Mouse (Mus musculus): ENCODE results near the gene Aox1. TPM values are rescaled to one million over a fixed set of nuclear protein-coding genes. Genes with fewer than 3 reads are reported as not detected.

The Aox1 gene
- polyA plus RNA-seq, 1 experiment from 2014 or later = 1.8 TPM

GRCm38 (mm10) chr1:58079689-58080088 lies 50.0 kb downstream of the Aox1 start:
- H3K4me2 ChIP-seq (replicated peaks; ENCODE audit: low read depth, low read length) = no peak overlapping the region
- no peak overlapping the region for H3K4me3 ChIP-seq (ENCODE audit: low read depth, low read length)
- no peak overlapping the region for H3K27ac ChIP-seq (ENCODE audit: low read length)
- no peak for TF ChIP-seq EP300 (IDR thresholded peaks at IDR 0.05)
- TF ChIP-seq CTCF (IDR thresholded peaks at IDR 0.05) = peak; percentile 46
- H3K4me1 ChIP-seq (ENCODE audit: insufficient read depth, low read depth, low read length) = no peaks in the 10 kb centered on the region
- no peak overlapping the region for H3K9ac ChIP-seq (replicated peaks; ENCODE audit: low read depth)
- no peaks in the 10 kb centered on the region for H3K27me3 ChIP-seq (replicated peaks; ENCODE audit: insufficient read depth, low read length)
- no peaks in the 10 kb centered on the region for H3K36me3 ChIP-seq (ENCODE audit: insufficient read depth, low read length)
- WGBS = 87% methylated on average over 5 of the region's 5 CpGs
- no peaks in the 10 kb centered on the region for H3K9me3 ChIP-seq (ENCODE audit: low read length)
- DNase-seq (ENCODE audit: low spot score) (no peak), ATAC-seq (no peak)

DNA sequence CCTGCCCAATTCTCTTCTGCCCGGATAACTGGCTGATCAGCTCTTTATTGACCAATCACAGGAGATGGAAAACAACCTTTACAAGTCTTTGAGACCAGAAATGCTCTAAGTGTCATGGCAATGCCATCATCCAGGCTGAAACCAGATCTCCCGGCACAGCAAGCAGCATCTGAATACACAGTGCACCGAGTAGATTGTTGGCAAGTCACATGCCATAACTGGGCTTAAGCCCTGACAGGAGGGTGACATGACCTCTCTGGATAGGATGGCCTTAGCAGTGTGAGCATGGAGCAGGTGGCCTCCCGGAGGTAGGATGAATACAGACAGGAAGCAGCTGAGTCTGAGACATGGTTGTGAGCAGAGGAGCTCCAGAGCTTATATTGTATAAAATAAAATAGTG lies 50.7 kb downstream of the Aox1 start:
- H3K4me1 ChIP-seq (ENCODE audit: insufficient read depth, low read depth, low read length) = no peaks in the 10 kb centered on the region
- no peak overlapping the region for H3K9ac ChIP-seq (replicated peaks; ENCODE audit: low read depth)
- ATAC-seq = no peak
- no peak for TF ChIP-seq EP300 (IDR thresholded peaks at IDR 0.05)
- TF ChIP-seq CTCF (IDR thresholded peaks at IDR 0.05) = no peak
- H3K27me3 ChIP-seq (replicated peaks; ENCODE audit: insufficient read depth, low read length) = no peaks in the 10 kb centered on the region
- no peaks in the 10 kb centered on the region for H3K36me3 ChIP-seq (ENCODE audit: insufficient read depth, low read length)
- no peaks in the 10 kb centered on the region for H3K9me3 ChIP-seq (ENCODE audit: low read length)
- H3K4me3 ChIP-seq (ENCODE audit: low read depth, low read length) = no peak overlapping the region
- 86% methylated on average over 4 of the region's 4 CpGs for WGBS
- H3K4me2 ChIP-seq (replicated peaks; ENCODE audit: low read depth, low read length) = no peak overlapping the region
- no peak for DNase-seq (ENCODE audit: low spot score)
- no peak overlapping the region for H3K27ac ChIP-seq (ENCODE audit: low read length)

- H3K9ac ChIP-seq (replicated peaks; ENCODE audit: low read depth) = no peak overlapping the region
- DNase-seq (ENCODE audit: low spot score) (peak; percentile 23), ATAC-seq (peak; percentile 26; the same call in 1 of the 2 replicates)
- no peaks in the 10 kb centered on the region for H3K36me3 ChIP-seq (ENCODE audit: insufficient read depth, low read length)
- H3K27ac ChIP-seq (ENCODE audit: low read length) = no peak overlapping the region
- H3K9me3 ChIP-seq (ENCODE audit: low read length) = no peaks in the 10 kb centered on the region
- no peaks in the 10 kb centered on the region for H3K27me3 ChIP-seq (replicated peaks; ENCODE audit: insufficient read depth, low read length)
- TF ChIP-seq EP300 (IDR thresholded peaks at IDR 0.05) = no peak
- no peak for TF ChIP-seq CTCF (IDR thresholded peaks at IDR 0.05)
- H3K4me1 ChIP-seq (ENCODE audit: insufficient read depth, low read depth, low read length) = no peaks in the 10 kb centered on the region
- 48% methylated on average over 5 of the region's 5 CpGs for WGBS
- no peak overlapping the region for H3K4me3 ChIP-seq (ENCODE audit: low read depth, low read length)
- H3K4me2 ChIP-seq (replicated peaks; ENCODE audit: low read depth, low read length) = no peak overlapping the region
These were observed 51.6 kb downstream of the Aox1 start for GRCm38 (mm10) chr1:58081356-58081755.

GRCm38 (mm10) chr1:58089316-58089715 lies 59.6 kb downstream of the Aox1 start:
- Histone ChIP-seq H3K27me3 (replicated peaks; ENCODE audit: insufficient read depth, low read length) (no peaks in the 10 kb centered on the region), H3K9me3 (ENCODE audit: low read length) (no peaks in the 10 kb centered on the region), H3K4me3 (ENCODE audit: low read depth, low read length) (no peak overlapping the region), H3K36me3 (ENCODE audit: insufficient read depth, low read length) (no peaks in the 10 kb centered on the region), H3K27ac (ENCODE audit: low read length) (no peak overlapping the region), H3K4me2 (replicated peaks; ENCODE audit: low read depth, low read length) (no peak overlapping the region), H3K4me1 (ENCODE audit: insufficient read depth, low read depth, low read length) (no peaks in the 10 kb centered on the region), H3K9ac (replicated peaks; ENCODE audit: low read depth) (no peak overlapping the region)
- no peak for TF ChIP-seq EP300 (IDR thresholded peaks at IDR 0.05)
- peak; percentile 32; the same call in 1 of the 2 replicates for TF ChIP-seq CTCF (IDR thresholded peaks at IDR 0.05)
- WGBS = 42% methylated on average over 5 of the region's 5 CpGs
- ATAC-seq = no peak
- DNase-seq (ENCODE audit: low spot score) = no peak

- Histone ChIP-seq H3K4me1 (ENCODE audit: insufficient read depth, low read depth, low read length) (no peaks in the 10 kb centered on the region), H3K36me3 (ENCODE audit: insufficient read depth, low read length) (no peaks in the 10 kb centered on the region), H3K4me3 (ENCODE audit: low read depth, low read length) (no peak overlapping the region), H3K4me2 (replicated peaks; ENCODE audit: low read depth, low read length) (no peak overlapping the region), H3K27ac (ENCODE audit: low read length) (no peak overlapping the region), H3K9ac (replicated peaks; ENCODE audit: low read depth) (no peak overlapping the region), H3K9me3 (ENCODE audit: low read length) (no peaks in the 10 kb centered on the region), H3K27me3 (replicated peaks; ENCODE audit: insufficient read depth, low read length) (no peaks in the 10 kb centered on the region)
- TF ChIP-seq EP300 (IDR thresholded peaks at IDR 0.05) (no peak), CTCF (IDR thresholded peaks at IDR 0.05) (no peak)
- no peak for ATAC-seq
- WGBS = 85% methylated on average over 4 of the region's 4 CpGs
- DNase-seq (ENCODE audit: low spot score) = no peak
These were observed 60.5 kb downstream of the Aox1 start for GRCm38 (mm10) chr1:58090191-58090590.

GRCm38 (mm10) chr1:58091213-58091612 lies 61.5 kb downstream of the Aox1 start:
- no peak overlapping the region for H3K4me3 ChIP-seq (ENCODE audit: low read depth, low read length)
- H3K9me3 ChIP-seq (ENCODE audit: low read length) = no peaks in the 10 kb centered on the region
- no peak for TF ChIP-seq CTCF (IDR thresholded peaks at IDR 0.05)
- no peak for TF ChIP-seq EP300 (IDR thresholded peaks at IDR 0.05)
- no peaks in the 10 kb centered on the region for H3K4me1 ChIP-seq (ENCODE audit: insufficient read depth, low read depth, low read length)
- DNase-seq (ENCODE audit: low spot score) = no peak
- WGBS = 64% methylated on average over 3 of the region's 3 CpGs
- H3K9ac ChIP-seq (replicated peaks; ENCODE audit: low read depth) = no peak overlapping the region
- no peaks in the 10 kb centered on the region for H3K27me3 ChIP-seq (replicated peaks; ENCODE audit: insufficient read depth, low read length)
- no peak for ATAC-seq
- H3K27ac ChIP-seq (ENCODE audit: low read length) = no peak overlapping the region
- no peak overlapping the region for H3K4me2 ChIP-seq (replicated peaks; ENCODE audit: low read depth, low read length)
- no peaks in the 10 kb centered on the region for H3K36me3 ChIP-seq (ENCODE audit: insufficient read depth, low read length)

GRCm38 (mm10) chr1:58091992-58092560 lies 62.3 kb downstream of the Aox1 start:
- no peak overlapping the region for H3K4me3 ChIP-seq (ENCODE audit: low read depth, low read length)
- H3K36me3 ChIP-seq (ENCODE audit: insufficient read depth, low read length) = no peaks in the 10 kb centered on the region
- ATAC-seq = no peak
- no peaks in the 10 kb centered on the region for H3K27me3 ChIP-seq (replicated peaks; ENCODE audit: insufficient read depth, low read length)
- no peak for DNase-seq (ENCODE audit: low spot score)
- 71% methylated on average over 2 of the region's 2 CpGs for WGBS
- no peak overlapping the region for H3K27ac ChIP-seq (ENCODE audit: low read length)
- TF ChIP-seq EP300 (IDR thresholded peaks at IDR 0.05) (no peak), CTCF (IDR thresholded peaks at IDR 0.05) (no peak)
- no peak overlapping the region for H3K4me2 ChIP-seq (replicated peaks; ENCODE audit: low read depth, low read length)
- no peaks in the 10 kb centered on the region for H3K9me3 ChIP-seq (ENCODE audit: low read length)
- H3K9ac ChIP-seq (replicated peaks; ENCODE audit: low read depth) = no peak overlapping the region
- H3K4me1 ChIP-seq (ENCODE audit: insufficient read depth, low read depth, low read length) = no peaks in the 10 kb centered on the region

Measured in lung, postnatal 0 days (tissue).